Mouse (Mus musculus) urinary bladder, postnatal 25 days (tissue): Measurements from ENCODE around the gene Vegfb.
"Not testable (repeated sequence)": the region's sequence is repeated elsewhere in the genome, so short reads cannot be mapped to it uniquely, and the experiment has no call there.

ENCODE experiments used
- DNase-seq: peaks from one replicate; pipeline ENCODE4 v3.0.0; 2022; ENCODE audit warnings: low spot score

Vegfb gene

GRCm38 (mm10) chr19:6992011-6992858 is 4.8 kb upstream of the Vegfb start, which contains the start of gene Dnajc4:
Dnajc4 (minus strand) TSS chr19:6992572.
- peak; percentile 91 for DNase-seq

GRCm38 (mm10) chr19:6991166-6991565 is 3.7 kb upstream of the Vegfb start:
- not testable (repeated sequence) for DNase-seq

- no peak for DNase-seq
Measured at GRCm38 (mm10) chr19:6990712-6991111, 3.3 kb upstream of the Vegfb start.

- DNase-seq: no peak
Measured at GRCm38 (mm10) chr19:6989251-6989650, 1.8 kb upstream of the Vegfb start.

GRCm38 (mm10) chr19:6987904-6988285 is 444 bp upstream of the Vegfb start:
- DNase-seq: no peak

GRCm38 (mm10) chr19:6985951-6986708 is 1.3 kb downstream of the Vegfb start:
- no peak for DNase-seq

GRCm38 (mm10) chr19:6985300-6985699 is 2.2 kb downstream of the Vegfb start:
- DNase-seq: no peak

- no peak for DNase-seq
Measured at GRCm38 (mm10) chr19:6983621-6984020, 3.8 kb downstream of the Vegfb start.

GRCm38 (mm10) chr19:6981465-6981864 is 6.0 kb downstream of the Vegfb start:
- DNase-seq: no peak

- peak; percentile 98 for DNase-seq
Measured at GRCm38 (mm10) chr19:6980381-6981093, 6.9 kb downstream of the Vegfb start, which contains the start of gene Fkbp2. Fkbp2 (minus strand) TSS chr19:6980501.

- DNase-seq: peak; percentile 99
Measured at GRCm38 (mm10) chr19:6979486-6980380, 7.7 kb downstream of the Vegfb start.

GRCm38 (mm10) chr19:6979001-6979479 is 8.4 kb downstream of the Vegfb start:
- DNase-seq: no peak

- no peak for DNase-seq
Measured at GRCm38 (mm10) chr19:6978639-6978974, 8.8 kb downstream of the Vegfb start.

GRCm38 (mm10) chr19:6977759-6978638 is 9.5 kb downstream of the Vegfb start:
- no peak for DNase-seq

- DNase-seq: peak; percentile 50
Measured at GRCm38 (mm10) chr19:6975537-6976521, 11.6 kb downstream of the Vegfb start, which contains the start of gene Plcb3. Plcb3 (minus strand) TSS chr19:6976470.

- peak; percentile 79 for DNase-seq
Measured at GRCm38 (mm10) chr19:6974211-6975205, 12.9 kb downstream of the Vegfb start, which contains the start of gene Ppp1r14b. Ppp1r14b (plus strand) TSS chr19:6974968.

- no peak for DNase-seq
Measured at GRCm38 (mm10) chr19:6973581-6974190, 13.8 kb downstream of the Vegfb start.
